In the genomic region with DNA sequence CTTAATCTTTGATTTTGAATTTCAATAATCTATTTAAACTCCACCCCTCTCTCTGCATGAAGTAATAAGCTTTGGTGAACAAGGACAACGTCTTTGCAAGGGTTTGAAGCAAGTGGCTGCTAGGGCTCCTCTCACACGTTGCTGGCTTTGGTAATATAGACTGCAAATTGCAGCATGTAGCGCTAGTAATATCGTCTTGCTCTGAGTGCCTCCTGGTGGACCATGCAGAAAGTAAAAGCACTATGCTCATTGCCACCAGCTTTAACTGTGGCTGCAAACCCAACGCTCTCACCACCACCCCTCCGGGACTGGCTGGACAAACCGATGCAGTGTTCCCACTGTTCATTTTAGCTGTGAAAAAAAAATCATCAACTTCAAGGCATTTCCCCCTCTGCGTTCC, we compare ENCODE assay signal across 10 mouse cellular contexts. TPM values are rescaled to one million over a fixed set of nuclear protein-coding genes. Genes with fewer than 3 reads are reported as not detected.
DNase-seq lines count a peak whose midpoint lies in the region; ATAC-seq and TF ChIP-seq lines count a peak whose summit lies in the region.
"Had no signal": no experiment of that assay in that cellular context is flagged by ENCODE, and none has a peak within 500 bp of the region (broad histone marks: within the 10 kb centered on the region; RNA-seq: fewer than 3 reads in every experiment).

No protein-coding gene starts in this region.

- no peak overlapping the region for H3K4me3 ChIP-seq in embryonic facial prominence, embryonic 14.5 days (ENCODE audit: low read depth, low read length)
- H3K4me3 ChIP-seq in embryonic facial prominence, embryonic 10.5 days, result no peak overlapping the region
- no peak overlapping the region for H3K4me3 ChIP-seq in layer of hippocampus, adult 2 months
- H3K4me3 ChIP-seq in liver, embryonic 11.5 days (ENCODE audit: low read depth, low read length), result no peak overlapping the region
- no peak overlapping the region for H3K4me3 ChIP-seq in cerebellum, adult 2 months (replicated peaks; ENCODE audit: insufficient read depth, low read depth, low read length)
- H3K4me3 ChIP-seq: midbrain, embryonic 10.5 days had no signal

- 50% methylated on average over 8 of the region's 8 CpGs for WGBS in embryonic facial prominence, embryonic 14.5 days
- WGBS in embryonic facial prominence, embryonic 10.5 days, result 58% methylated on average over 8 of the region's 8 CpGs
- 54% methylated on average over 8 of the region's 8 CpGs for WGBS in liver, embryonic 11.5 days
- WGBS in cerebellum, adult 2 months, result 39% methylated on average over 8 of the region's 8 CpGs

- H3K9me3 ChIP-seq in embryonic facial prominence, embryonic 14.5 days (ENCODE audit: control insufficient read depth, low read length), result no peaks in the 10 kb centered on the region
- peaks cover 7% of the 10 kb centered on the region for H3K9me3 ChIP-seq in embryonic facial prominence, embryonic 10.5 days
- H3K9me3 ChIP-seq in liver, embryonic 11.5 days (ENCODE audit: control insufficient read depth, low read length), result no peaks in the 10 kb centered on the region

- TF ChIP-seq CTCF in layer of hippocampus, adult 2 months (conservative IDR thresholded peaks at IDR 0.05), result peak; percentile 64
- TF ChIP-seq CTCF in cerebellum, adult 2 months (IDR thresholded peaks at IDR 0.05; ENCODE audit: borderline replicate concordance, insufficient read depth, low read depth, low read length), result no peak

- no peak for ATAC-seq in embryonic facial prominence, embryonic 14.5 days (ENCODE audit: low read depth)
- 0 out of 2 replicates have a peak, but pooled peaks have one; percentile 45 for ATAC-seq in liver, embryonic 11.5 days (replicated peaks; ENCODE audit: low FRiP score)

- no peaks in the 10 kb centered on the region for H3K36me3 ChIP-seq in embryonic facial prominence, embryonic 14.5 days (ENCODE audit: control insufficient read depth, insufficient read depth, low read length)
- H3K36me3 ChIP-seq in embryonic facial prominence, embryonic 10.5 days (replicated peaks), result no peaks in the 10 kb centered on the region
- H3K36me3 ChIP-seq in liver, embryonic 11.5 days (ENCODE audit: control insufficient read depth, insufficient read depth, low read length), result no peaks in the 10 kb centered on the region
- H3K36me3 ChIP-seq: midbrain, embryonic 10.5 days had no signal

- no peak overlapping the region for H3K4me2 ChIP-seq in embryonic facial prominence, embryonic 14.5 days (ENCODE audit: low read depth, low read length)
- H3K4me2 ChIP-seq in liver, embryonic 11.5 days, result no peak overlapping the region

- H3K27me3 ChIP-seq in embryonic facial prominence, embryonic 14.5 days (replicated peaks; ENCODE audit: control insufficient read depth, insufficient read depth, low read length), result no peaks in the 10 kb centered on the region
- H3K27me3 ChIP-seq in embryonic facial prominence, embryonic 10.5 days (replicated peaks; ENCODE audit: low read depth, poor library complexity, severe bottlenecking), result no peaks in the 10 kb centered on the region
- H3K27me3 ChIP-seq in liver, embryonic 11.5 days (replicated peaks; ENCODE audit: control insufficient read depth, insufficient read depth, low read length), result no peaks in the 10 kb centered on the region
- H3K27me3 ChIP-seq in cerebellum, adult 2 months (ENCODE audit: control insufficient read depth, insufficient read depth, low read length), result no peaks in the 10 kb centered on the region

- no peak overlapping the region for H3K9ac ChIP-seq in embryonic facial prominence, embryonic 14.5 days (ENCODE audit: low read depth, low read length)
- no peak overlapping the region for H3K9ac ChIP-seq in liver, embryonic 11.5 days (ENCODE audit: low read depth, low read length)

- no peaks in the 10 kb centered on the region for H3K4me1 ChIP-seq in embryonic facial prominence, embryonic 14.5 days (ENCODE audit: control insufficient read depth, insufficient read depth, low read length)
- no peaks in the 10 kb centered on the region for H3K4me1 ChIP-seq in embryonic facial prominence, embryonic 10.5 days
- no peaks in the 10 kb centered on the region for H3K4me1 ChIP-seq in liver, embryonic 11.5 days (replicated peaks; ENCODE audit: control insufficient read depth, insufficient read depth, low read length)
- H3K4me1 ChIP-seq in cerebellum, adult 2 months (ENCODE audit: control insufficient read depth, insufficient read depth, low read length), result no peaks in the 10 kb centered on the region
- H3K4me1 ChIP-seq: midbrain, embryonic 10.5 days had no signal

- H3K27ac ChIP-seq in embryonic facial prominence, embryonic 14.5 days (replicated peaks; ENCODE audit: low read depth, low read length), result no peak overlapping the region
- H3K27ac ChIP-seq in embryonic facial prominence, embryonic 10.5 days (replicated peaks), result no peak overlapping the region
- H3K27ac ChIP-seq in layer of hippocampus, adult 2 months, result no peak overlapping the region
- H3K27ac ChIP-seq in liver, embryonic 11.5 days (ENCODE audit: low read depth, low read length), result no peak overlapping the region
- H3K27ac ChIP-seq in cerebellum, adult 2 months (ENCODE audit: insufficient read depth, low read length), result no peak overlapping the region
- H3K27ac ChIP-seq: midbrain, embryonic 10.5 days had no signal

- DNase-seq in embryonic facial prominence, embryonic 14.5 days (ENCODE audit: low spot score), result peak; percentile 28
- no peak for DNase-seq in embryonic facial prominence, embryonic 10.5 days (ENCODE audit: low spot score)
- no peak for DNase-seq in layer of hippocampus, adult 2 months (ENCODE audit: low spot score in 2 of 2)
- no peak for DNase-seq in layer of hippocampus, postnatal 36 days
- DNase-seq in A20 (ENCODE audit: low read depth, low spot score), result peak; percentile 13
- DNase-seq in liver, embryonic 11.5 days (ENCODE audit: low spot score), result peak; percentile 28
- DNase-seq in cerebellum, adult 2 months, result no peak
- no peak for DNase-seq in right cerebral cortex, postnatal 14 days
- DNase-seq: right cerebral cortex, adult 18-20 months had no signal

- TF ChIP-seq POLR2A in cerebellum, adult 2 months (IDR thresholded peaks at IDR 0.05; ENCODE audit: borderline replicate concordance, insufficient read depth, low read length), result no peak

RNA-seq across cellular contexts. Expression of a gene that starts 7.2 kb away (rescaled TPM):
- polyA plus RNA-seq in embryonic facial prominence, embryonic 14.5 days (2014; fragmentation: Nextera tagmentation; extraction: Ambion mirVana), result 1.2 and 1.3 TPM in 2 replicates
- polyA plus RNA-seq in embryonic facial prominence, embryonic 10.5 days (2016; fragmentation: Nextera tagmentation; extraction: Ambion mirVana), result 2.6 TPM in 2 replicates
- 1 to 10 TPM in 1 of 2 experiments, under 1 TPM in 1; 0.98 to 1.2 TPM for total RNA-seq in layer of hippocampus, adult 2 months (2021)
- 1 to 10 TPM in 1 of 2 experiments, under 1 TPM in 1; 0.82 to 1.5 TPM for total RNA-seq in layer of hippocampus, postnatal 36 days (2021)
- polyA plus RNA-seq in liver, embryonic 11.5 days (2014; fragmentation: Nextera tagmentation; extraction: Ambion mirVana), result 37.2 and 37.3 TPM in 2 replicates
- 0.49 and 0.68 TPM in 2 replicates for polyA plus RNA-seq in cerebellum, adult 2 months (2012; rRNA removed)

RNA-seq across cellular contexts. Expression of a gene that starts 40.0 kb away (rescaled TPM):
- 1.5 and 1.9 TPM in 2 replicates for polyA plus RNA-seq in embryonic facial prominence, embryonic 14.5 days (2014; fragmentation: Nextera tagmentation; extraction: Ambion mirVana)
- 0.61 and 1.4 TPM in 2 replicates for polyA plus RNA-seq in embryonic facial prominence, embryonic 10.5 days (2016; fragmentation: Nextera tagmentation; extraction: Ambion mirVana)
- total RNA-seq in layer of hippocampus, adult 2 months (2021), result 1 to 10 TPM; 3.7 to 4.3 TPM
- 1 to 10 TPM; 3.8 to 5.8 TPM for total RNA-seq in layer of hippocampus, postnatal 36 days (2021)
- polyA plus RNA-seq in liver, embryonic 11.5 days (2014; fragmentation: Nextera tagmentation; extraction: Ambion mirVana), result 0.45 and 0.57 TPM in 2 replicates
- 4.0 and 4.5 TPM in 2 replicates for polyA plus RNA-seq in cerebellum, adult 2 months (2012; rRNA removed)

RNA-seq across cellular contexts. Expression of a gene that starts 41.3 kb away (rescaled TPM):
- polyA plus RNA-seq in embryonic facial prominence, embryonic 14.5 days (2014; fragmentation: Nextera tagmentation; extraction: Ambion mirVana), result 14.2 and 18.6 TPM in 2 replicates
- 4.1 and 5.5 TPM in 2 replicates for polyA plus RNA-seq in embryonic facial prominence, embryonic 10.5 days (2016; fragmentation: Nextera tagmentation; extraction: Ambion mirVana)
- total RNA-seq in layer of hippocampus, adult 2 months (2021), result 10 to 100 TPM; 10.7 to 15.5 TPM
- total RNA-seq in layer of hippocampus, postnatal 36 days (2021), result 10 to 100 TPM; 15.5 to 16.7 TPM
- polyA plus RNA-seq in liver, embryonic 11.5 days (2014; fragmentation: Nextera tagmentation; extraction: Ambion mirVana), result 20.4 and 21.4 TPM in 2 replicates
- 18.9 and 19.4 TPM in 2 replicates for polyA plus RNA-seq in cerebellum, adult 2 months (2012; rRNA removed)

Comparison
In these comparisons a context has a peak if more than half of its experiments do, and no peak if none do; other contexts are left out.
1. DNase-seq: peak in embryonic facial prominence, embryonic 14.5 days (single experiment), A20 (single experiment) and liver, embryonic 11.5 days (single experiment); none in embryonic facial prominence, embryonic 10.5 days (single experiment), layer of hippocampus, adult 2 months (0 of 2), layer of hippocampus, postnatal 36 days (0 of 2), cerebellum, adult 2 months (0 of 2) and right cerebral cortex, postnatal 14 days (single experiment).
2. RNA of a gene that starts 7.2 kb away (polyA plus RNA-seq): 37.2 to 37.3 TPM in liver, embryonic 11.5 days; 2.6 TPM in embryonic facial prominence, embryonic 10.5 days, 1.2 to 1.3 TPM in embryonic facial prominence, embryonic 14.5 days and 0.49 to 0.68 TPM in cerebellum, adult 2 months; every median in the first group is over 10 times any median in the second.